Mouse (Mus musculus): ENCODE data around the gene Klf12. TPM values are rescaled to one million over a fixed set of nuclear protein-coding genes. Genes with fewer than 3 reads are reported as not detected.

Klf12 gene
- total RNA-seq (2012; rRNA removed) (5.6 and 8.6 TPM in 2 replicates), total RNA-seq (2014; rRNA removed) (3.3 TPM in 2 replicates), polyA plus RNA-seq (2012; ENCODE audit: insufficient read length, low read depth) (7.6 and 9.7 TPM in 2 replicates)

GRCm38 (mm10) chr14:100284119-100284860 lies at the start of gene Klf12:
Gene Klf12, minus strand, starts transcription at chr14:100284679.
- peaks cover 4 to 31% of the 10 kb centered on the region in 2 experiments; a peak in 3 of 4 replicates for H3K4me1 ChIP-seq (ENCODE audit: control insufficient read depth in 1 of 2, insufficient read depth in 2 of 2)
- TF ChIP-seq TBP (conservative IDR thresholded peaks at IDR 0.05; ENCODE audit: low read depth, low read length) (0 out of 2 replicates have a peak, but pooled peaks have one; percentile 28), UBTF (IDR thresholded peaks at IDR 0.05; ENCODE audit: low read depth, low read length) (no peak), NRF1 (IDR thresholded peaks at IDR 0.05; ENCODE audit: low read depth, low read length) (peak; percentile 75), SIN3A (IDR thresholded peaks at IDR 0.05; ENCODE audit: low read length) (peak; percentile 82; the same call in 1 of the 2 replicates), USF2 (conservative IDR thresholded peaks at IDR 0.05; ENCODE audit: low read depth, low read length) (peak; percentile 64), MAZ (IDR thresholded peaks at IDR 0.05; ENCODE audit: low read depth, low read length) (peak; percentile 85), MAFK (IDR thresholded peaks at IDR 0.05; ENCODE audit: insufficient replicate concordance, low read length) (no peak), USF1 (IDR thresholded peaks at IDR 0.05; ENCODE audit: low read depth, low read length) (peak; percentile 85), POLR2AphosphoS2 (IDR thresholded peaks at IDR 0.05; ENCODE audit: low read depth, low read length) (no peak), IRF4 (IDR thresholded peaks at IDR 0.05; ENCODE audit: low read depth, low read length) (peak; percentile 47; the same call in 1 of the 2 replicates), JUN (IDR thresholded peaks at IDR 0.05; ENCODE audit: insufficient read depth, low read depth, low read length) (no peak), ZNF384 (IDR thresholded peaks at IDR 0.05; ENCODE audit: low read depth, low read length) (peak; percentile 63; the same call in 1 of the 2 replicates), EP300 (IDR thresholded peaks at IDR 0.05; ENCODE audit: low read length) (no peak), E2F4 (IDR thresholded peaks at IDR 0.05; ENCODE audit: insufficient replicate concordance, low read depth, low read length) (no peak), MAX (IDR thresholded peaks at IDR 0.05; ENCODE audit: low read length) (peak; percentile 69; the same call in 1 of the 2 replicates), CTCF (conservative IDR thresholded peaks at IDR 0.05 in 1 of 2, IDR thresholded peaks at IDR 0.05 in 1 of 2; ENCODE audit: low read depth in 2 of 2, low read length in 2 of 2) (no peak), ETS1 (conservative IDR thresholded peaks at IDR 0.05; ENCODE audit: low read depth, low read length) (peak; percentile 93), KAT2A (IDR thresholded peaks at IDR 0.05; ENCODE audit: insufficient replicate concordance, low read length) (no peak), MXI1 (IDR thresholded peaks at IDR 0.05; ENCODE audit: low read depth, low read length) (peak; percentile 61), BHLHE40 (IDR thresholded peaks at IDR 0.05; ENCODE audit: low read depth, low read length) (peak; percentile 89), ZC3H11A (IDR thresholded peaks at IDR 0.05; ENCODE audit: low read depth, low read length) (no peak), HCFC1 (IDR thresholded peaks at IDR 0.05; ENCODE audit: low read depth, low read length) (no peak; the same call in 1 of the 2 replicates), MYC (IDR thresholded peaks at IDR 0.05; ENCODE audit: low read depth, low read length) (no peak), RAD21 (IDR thresholded peaks at IDR 0.05; ENCODE audit: low read depth, low read length) (no peak), ELF1 (IDR thresholded peaks at IDR 0.05; ENCODE audit: low read depth, low read length) (peak; percentile 66; the same call in 1 of the 2 replicates), CHD1 (IDR thresholded peaks at IDR 0.05; ENCODE audit: low read depth, low read length) (no peak), RCOR1 (conservative IDR thresholded peaks at IDR 0.05; ENCODE audit: low read depth, low read length) (0 out of 2 replicates have a peak, but pooled peaks have one; percentile 45), PAX5 (IDR thresholded peaks at IDR 0.05; ENCODE audit: low read length) (no peak), POLR2A (IDR thresholded peaks at IDR 0.05; ENCODE audit: low read depth, low read length) (peak; percentile 66), ZMIZ1 (IDR thresholded peaks at IDR 0.05; ENCODE audit: low read depth, low read length) (peak; percentile 77), ZKSCAN1 (IDR thresholded peaks at IDR 0.05; ENCODE audit: borderline replicate concordance, low read depth, low read length) (no peak), MEF2A (IDR thresholded peaks at IDR 0.05; ENCODE audit: borderline replicate concordance, low read depth, low read length) (peak; percentile 67), TCF12 (IDR thresholded peaks at IDR 0.05; ENCODE audit: low read depth, low read length) (peak; percentile 81), NELFE (IDR thresholded peaks at IDR 0.05; ENCODE audit: low read depth, low read length) (0 out of 2 replicates have a peak, but pooled peaks have one; percentile 15), JUND (conservative IDR thresholded peaks at IDR 0.05; ENCODE audit: low read depth, low read length) (no peak), CHD2 (IDR thresholded peaks at IDR 0.05; ENCODE audit: low read length) (peak; percentile 37; the same call in 1 of the 2 replicates), SMC3 (IDR thresholded peaks at IDR 0.05; ENCODE audit: low read depth, low read length) (no peak), GABPA (IDR thresholded peaks at IDR 0.05; ENCODE audit: insufficient replicate concordance, low read depth, low read length) (no peak)
- H3K36me3 ChIP-seq (replicated peaks in 1 of 2; ENCODE audit: control insufficient read depth in 1 of 2, insufficient read depth in 1 of 2, low read length in 1 of 2): peaks cover 2% of the 10 kb centered on the region in 2 experiments
- dilution Hi-C loops (cut with MboI; ENCODE audit: extremely low pct_ligation_motif_present, extremely low pct_unique_long_range_greater_than_20kb, low sequenced_read_pairs): no loop called here
- H3K79me2 ChIP-seq (replicated peaks; ENCODE audit: control insufficient read depth, extremely low read depth, insufficient read depth, poor library complexity, severe bottlenecking): peaks cover 8% of the 10 kb centered on the region
- H3K4me3 ChIP-seq (replicated peaks in 1 of 3; ENCODE audit: low read depth in 2 of 3, low read length in 2 of 3, poor library complexity in 1 of 3): peak within 1 kb of the TSS; percentile 59 to 83 (median 67)
- peak within 1 kb of the TSS; percentile 97 for H3K4me2 ChIP-seq (ENCODE audit: insufficient read depth, low read depth, poor library complexity, severe bottlenecking)
- peak within 1 kb of the TSS; percentile 66 for H3K27ac ChIP-seq (ENCODE audit: insufficient read depth, low read depth)
- in situ Hi-C loops (cut with MboI; ENCODE audit: low pct_ligation_motif_present, low pct_unique_long_range_greater_than_20kb, low sequenced_read_pairs): no loop called here
- peak; percentile 87 for DNase-seq (ENCODE audit: extremely low read depth)
- peak within 1 kb of the TSS; percentile 71 for H3K9ac ChIP-seq (ENCODE audit: insufficient read depth, low read depth)
- peaks cover 3% of the 10 kb centered on the region for H3K9me3 ChIP-seq (replicated peaks; ENCODE audit: low read length)
- H3K27me3 ChIP-seq (replicated peaks): peaks cover 8% of the 10 kb centered on the region

Data from CH12.LX (cell line).